Mouse (Mus musculus) gonadal fat pad, adult 2 months (tissue): ENCODE measurements at regions not wholly inside any gene's neighbourhood (a gene's known extent, or its start where the extent isn't known, plus 50 kb on each side); places are given as distances from the start of the nearest gene placed in this dataset.

Experiments
- DNase-seq: peaks from one replicate; pipeline ENCODE4 v3.0.0-alpha.2; 2012; ENCODE audit warnings: low read depth

DNA sequence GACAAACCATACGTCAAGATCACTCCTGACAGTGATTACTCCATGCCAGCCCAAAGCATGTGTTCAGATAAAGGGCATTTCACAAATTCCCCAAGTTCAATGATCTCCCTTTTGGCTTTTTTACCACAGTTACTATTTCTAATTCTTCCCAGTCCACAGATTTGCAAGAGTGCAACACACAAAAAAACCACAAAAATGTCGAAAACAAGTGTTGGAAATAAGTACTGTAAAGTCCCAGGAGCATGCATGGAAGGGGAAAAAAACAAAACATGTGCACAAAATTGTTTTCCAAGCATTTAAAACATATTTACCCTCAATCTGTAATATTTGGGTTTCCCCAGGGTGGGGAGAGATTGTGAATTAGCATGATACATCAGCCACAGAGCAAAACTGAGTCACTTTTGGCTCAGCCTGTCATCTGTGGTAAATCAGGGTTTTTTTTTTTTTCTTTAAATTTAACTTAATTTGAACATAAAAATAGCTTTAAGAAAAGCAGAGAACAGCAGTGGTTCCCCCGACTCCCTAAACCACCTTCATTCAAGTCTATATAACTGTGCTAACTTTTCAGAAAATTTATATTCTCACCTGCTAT is 351.3 kb upstream of the Intu start:
- DNase-seq: no peak

DNA sequence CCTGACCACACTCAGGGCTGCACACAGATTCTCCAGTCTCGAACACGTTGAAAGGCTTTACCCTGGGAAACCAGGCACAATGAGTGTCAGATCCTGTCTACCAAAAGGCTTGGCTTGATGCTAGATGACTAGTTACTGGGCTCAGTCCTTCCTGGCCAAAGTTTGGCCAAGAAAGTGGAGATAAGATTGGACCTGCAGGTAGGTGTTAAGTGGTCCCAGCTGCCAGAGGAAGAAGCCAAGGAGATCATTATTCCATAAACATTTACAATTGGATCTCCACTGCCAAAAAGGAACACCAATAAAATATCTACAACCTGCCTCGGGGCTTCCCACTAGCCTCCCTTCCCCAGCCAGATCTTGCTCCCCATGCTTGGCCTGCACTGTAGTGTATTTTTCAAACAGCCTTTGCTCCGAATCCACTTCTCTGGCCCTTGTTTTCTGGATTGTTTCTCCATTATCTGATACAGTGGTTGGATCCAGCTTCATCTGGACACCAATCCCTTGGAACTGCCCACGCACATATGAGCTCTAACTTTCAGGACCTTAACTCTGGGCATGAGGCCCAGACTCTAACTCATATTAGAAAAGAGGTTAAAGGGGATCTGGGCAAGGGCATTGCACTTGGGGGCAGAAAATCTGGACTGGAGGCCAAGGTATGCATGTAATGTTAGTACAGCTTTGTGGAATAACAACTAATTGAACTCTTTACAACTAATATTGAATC is 345.3 kb upstream of the Intu start:
- peak; percentile 17 for DNase-seq

- DNase-seq: no peak
Observed at GRCm38 (mm10) chr3:40189529-40189928, 341.6 kb upstream of the Intu start.

- no peak for DNase-seq
Observed at GRCm38 (mm10) chr3:40190024-40190423, 341.1 kb upstream of the Intu start.

DNA sequence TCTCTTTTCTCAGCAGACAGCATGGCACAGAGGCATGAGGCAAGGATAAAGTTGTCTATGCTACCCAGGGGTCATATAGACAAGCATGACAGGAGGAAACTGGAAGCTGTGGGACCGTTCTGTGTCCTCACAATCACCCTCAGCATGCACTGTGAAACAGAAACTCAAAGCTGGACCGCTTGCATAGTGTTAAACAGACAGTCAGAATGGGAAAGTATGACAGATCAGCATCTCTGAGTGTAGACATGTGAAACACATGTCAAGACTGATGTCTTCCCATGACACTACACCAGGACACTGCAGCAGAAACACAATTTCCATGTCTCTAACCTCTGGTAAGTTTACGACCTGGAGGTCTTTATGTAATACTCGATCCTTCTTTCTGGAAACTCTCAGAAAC is 330.9 kb upstream of the Intu start:
- no peak for DNase-seq

DNA sequence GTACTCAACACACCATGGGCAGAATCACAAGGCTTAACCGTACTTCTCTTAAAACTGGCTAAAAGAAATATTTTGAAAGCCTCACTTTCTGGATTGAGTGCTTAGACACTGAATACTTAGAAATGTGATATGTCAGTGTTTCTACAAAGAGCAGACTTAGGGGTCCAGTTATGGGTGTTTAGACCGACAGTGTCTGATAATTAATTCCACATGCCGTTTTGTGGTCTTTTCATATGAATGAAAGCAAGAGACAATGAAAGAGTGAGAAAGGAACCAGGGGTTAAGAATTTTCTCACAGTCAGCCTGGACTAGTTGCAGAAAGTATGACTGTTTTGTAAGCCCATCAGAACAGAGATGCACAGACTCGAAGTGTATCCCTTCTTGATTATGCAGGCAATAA is 324.8 kb upstream of the Intu start:
- DNase-seq: no peak

DNA sequence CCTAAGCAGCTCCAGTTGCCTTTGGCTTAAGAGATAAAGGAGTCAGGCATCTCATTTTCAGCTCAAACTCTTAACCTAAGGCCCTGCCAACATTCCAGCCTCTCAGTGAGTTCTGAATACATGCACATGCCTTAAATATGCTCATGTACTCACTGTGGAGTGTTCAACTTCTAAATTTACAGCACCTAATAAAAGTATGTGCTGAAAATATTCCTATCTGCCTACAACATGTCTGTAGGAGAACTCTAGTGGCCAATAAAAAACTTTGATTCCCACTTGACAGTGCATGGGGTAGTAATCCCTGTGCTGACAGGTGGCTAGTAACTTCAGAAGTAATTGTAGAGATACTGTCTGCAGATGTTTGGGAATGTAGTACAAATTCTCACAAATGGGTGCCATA is 319.3 kb upstream of the Intu start:
- no peak for DNase-seq

- no peak for DNase-seq
Observed at GRCm38 (mm10) chr3:40226772-40227171, 304.3 kb upstream of the Intu start.

DNA sequence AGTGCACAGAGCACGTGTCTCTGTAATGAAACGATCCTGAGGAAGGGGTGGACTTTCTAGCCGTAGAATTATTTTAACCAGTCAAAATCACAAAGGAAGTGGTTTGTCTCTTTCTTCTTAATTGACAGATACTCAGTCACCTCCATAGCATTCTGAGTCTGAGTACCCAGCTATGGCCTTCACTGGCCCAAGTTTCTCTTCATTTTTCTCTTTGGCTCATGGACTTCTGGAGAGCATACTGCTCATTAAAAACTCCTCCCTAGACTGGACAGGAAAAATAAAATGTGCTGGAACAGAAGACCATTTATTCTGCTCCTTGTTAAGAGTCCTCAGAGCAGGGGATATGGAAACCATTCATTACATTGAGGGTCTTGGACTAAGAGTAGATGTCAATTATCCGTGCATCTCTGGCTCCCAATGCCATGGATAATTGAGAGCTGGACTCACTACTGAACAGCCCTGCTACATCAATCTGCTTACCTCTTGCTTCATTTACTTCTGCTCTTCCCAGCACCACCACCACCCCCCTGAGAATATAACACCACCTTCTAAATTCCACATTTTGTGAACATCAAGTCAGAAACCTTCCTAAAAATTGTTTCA is 287.5 kb upstream of the Intu start:
- no peak for DNase-seq

- DNase-seq: no peak
Observed at GRCm38 (mm10) chr3:40254376-40254775, 276.7 kb upstream of the Intu start.

DNA sequence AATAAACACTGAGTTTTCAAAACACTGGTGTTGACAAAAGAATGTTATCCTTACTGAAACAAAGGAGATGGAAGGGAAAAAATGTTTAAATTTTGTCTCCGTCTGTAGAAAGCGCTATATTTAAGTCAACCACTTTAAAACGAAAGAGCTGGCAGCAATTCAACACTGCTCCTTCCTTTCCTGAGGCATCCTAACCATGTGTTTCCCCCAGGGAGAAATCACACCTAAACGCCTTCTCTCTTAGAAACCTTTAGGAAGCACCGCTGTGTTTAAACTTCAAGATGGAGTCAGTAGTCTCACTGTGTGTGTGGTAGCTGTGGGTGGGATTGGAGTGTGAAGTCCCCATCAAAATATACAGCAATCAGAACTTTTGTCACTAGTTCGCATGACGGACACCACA is 268.6 kb upstream of the Intu start:
- DNase-seq: no peak

DNA sequence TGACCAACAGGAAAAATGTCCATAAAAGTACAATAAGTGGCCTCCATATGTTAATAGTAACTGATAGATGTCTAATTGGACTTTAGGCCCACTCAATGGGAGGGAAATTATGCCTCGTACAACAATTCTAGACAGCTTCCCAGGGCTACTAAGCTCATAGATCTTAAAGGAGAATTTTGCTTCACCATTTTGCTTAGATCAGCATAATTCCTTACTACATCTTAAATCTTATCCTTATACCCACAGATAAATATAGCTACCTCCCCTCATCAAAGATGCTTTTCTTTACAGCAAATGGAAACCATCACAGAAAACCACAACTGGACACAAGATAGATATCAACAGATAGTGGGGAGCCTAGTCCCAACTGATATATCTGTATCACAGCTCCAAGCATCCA is 263.6 kb upstream of the Intu start:
- no peak for DNase-seq

DNA sequence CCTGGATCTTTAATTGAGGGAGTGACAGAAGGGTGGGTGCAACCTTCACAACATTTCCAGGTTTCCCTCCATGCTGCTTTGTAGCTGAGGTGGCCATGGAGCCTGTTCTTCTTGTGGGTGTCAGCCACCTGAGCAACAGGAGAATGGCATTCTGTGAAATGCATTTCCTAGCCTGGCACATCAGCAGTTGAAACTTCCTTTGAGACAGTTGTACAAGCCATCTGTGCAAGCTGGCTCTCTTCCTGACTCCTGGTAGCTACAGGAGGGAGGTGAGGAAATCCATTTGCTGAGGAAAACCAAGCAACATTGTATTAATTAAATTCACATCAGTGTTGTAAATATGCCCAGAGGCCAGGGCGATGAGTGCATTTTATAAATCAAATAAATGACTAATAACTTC is 248.2 kb upstream of the Intu start:
- DNase-seq: no peak

- no peak for DNase-seq
Observed at GRCm38 (mm10) chr3:40286959-40287710, 244.0 kb upstream of the Intu start.

DNA sequence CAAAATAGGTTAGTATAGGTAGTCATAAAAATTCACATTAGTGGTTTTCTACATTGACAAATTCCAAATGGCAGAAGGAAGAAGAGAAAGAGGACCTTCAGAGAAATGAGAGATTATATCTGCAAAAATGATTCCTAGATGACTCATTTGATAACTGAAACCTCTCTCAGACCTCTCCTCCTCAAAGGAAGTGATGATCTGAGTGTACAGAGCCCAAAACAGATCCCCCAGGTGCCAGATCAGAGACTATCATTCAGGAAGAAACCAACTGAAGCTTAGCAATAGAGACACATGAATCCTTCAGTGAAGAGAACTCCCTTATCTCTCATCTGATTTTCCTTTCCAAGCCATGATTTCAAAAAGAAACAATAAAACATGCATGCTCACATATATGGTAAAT is 234.0 kb upstream of the Intu start:
- DNase-seq: no peak

DNA sequence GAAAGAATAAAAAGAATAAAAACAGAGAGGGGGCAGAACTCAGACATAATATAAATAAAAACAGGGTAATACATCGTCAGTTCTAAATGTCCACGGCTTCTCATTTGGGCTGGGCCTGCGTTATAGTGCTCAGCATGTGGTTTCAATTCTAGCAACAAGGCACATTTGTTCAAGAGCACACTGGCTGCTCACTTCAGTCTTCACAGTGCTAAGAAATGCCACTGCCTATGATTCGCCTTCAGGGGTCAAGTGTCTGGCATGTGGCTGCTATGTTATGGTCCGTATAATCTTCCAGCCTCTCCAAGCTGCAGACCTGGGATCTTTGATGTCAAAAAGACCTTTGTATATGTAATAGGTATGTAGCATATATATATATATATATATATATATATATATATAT is 210.8 kb upstream of the Intu start:
- DNase-seq: no peak

DNA sequence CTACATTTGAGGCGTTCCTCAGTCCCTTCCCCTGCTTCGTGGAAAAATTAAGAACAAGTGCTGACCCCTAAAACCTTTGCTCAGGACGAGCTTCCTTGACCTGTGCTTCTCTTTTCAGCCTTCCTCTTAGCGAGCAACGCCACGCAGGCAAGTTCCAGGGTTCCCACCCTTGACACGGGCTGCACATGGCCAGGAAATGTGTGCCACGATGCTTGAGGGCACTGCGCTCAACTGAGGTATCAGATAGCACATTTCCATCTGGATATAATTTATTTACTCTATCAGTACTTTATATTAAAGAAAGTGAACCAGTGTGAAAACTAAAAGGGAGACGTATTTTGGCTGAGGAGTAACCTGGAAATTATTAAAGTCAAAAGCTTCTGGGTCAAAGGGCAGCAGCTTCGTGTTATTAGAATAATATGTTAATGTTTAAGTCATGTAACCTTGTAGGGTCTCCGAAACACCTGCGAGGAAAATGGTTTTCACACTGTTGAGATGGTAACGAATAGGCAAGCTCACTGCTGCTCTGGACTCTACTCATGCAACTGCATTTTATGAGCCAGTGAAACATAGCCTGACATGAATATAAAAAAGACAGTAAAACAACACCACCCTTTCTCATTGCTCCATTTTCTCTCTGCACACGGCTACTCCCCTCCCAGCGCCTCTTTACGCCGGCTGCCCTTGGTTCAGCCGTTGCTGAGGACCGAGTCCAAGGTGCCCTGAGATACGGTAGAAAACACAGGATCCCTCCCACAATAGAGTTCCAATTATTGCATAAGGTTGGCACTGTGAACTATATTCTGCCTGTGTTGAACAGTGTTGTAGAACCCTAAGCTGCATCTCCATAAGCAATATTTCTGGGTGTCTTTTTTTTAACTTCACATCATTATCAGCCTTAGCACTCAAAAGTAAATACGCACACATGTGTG is 204.9 kb upstream of the Intu start:
- DNase-seq: no peak

DNA sequence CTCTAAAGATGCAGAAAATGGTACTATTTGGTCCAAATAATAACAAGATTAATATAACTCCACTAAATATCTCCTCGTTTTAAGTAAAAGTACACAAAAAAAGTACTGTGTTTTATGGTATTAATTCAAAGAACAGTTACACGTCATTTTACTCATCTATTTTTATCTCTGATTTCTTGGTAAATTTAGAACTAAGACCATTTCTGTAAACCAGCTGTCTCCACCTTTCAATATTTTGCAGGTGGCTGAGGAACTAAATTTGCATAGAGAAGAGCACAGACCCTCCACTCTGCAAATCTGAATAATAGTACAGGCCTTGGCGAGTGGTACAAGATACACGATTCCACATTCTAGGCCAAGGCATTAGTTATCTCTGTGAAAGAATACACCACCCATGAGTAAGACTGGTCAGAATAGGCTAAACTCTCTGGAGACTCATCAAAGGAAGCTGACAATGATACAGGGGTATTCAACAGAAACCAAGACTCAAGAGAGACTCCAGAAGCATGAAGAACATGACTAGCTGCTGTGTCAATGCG is 191.5 kb upstream of the Intu start:
- DNase-seq: no peak

- DNase-seq: no peak
Observed at GRCm38 (mm10) chr3:40355103-40355502, 176.0 kb upstream of the Intu start.

GRCm38 (mm10) chr3:40368421-40368820 is 162.7 kb upstream of the Intu start:
- DNase-seq: no peak

DNA sequence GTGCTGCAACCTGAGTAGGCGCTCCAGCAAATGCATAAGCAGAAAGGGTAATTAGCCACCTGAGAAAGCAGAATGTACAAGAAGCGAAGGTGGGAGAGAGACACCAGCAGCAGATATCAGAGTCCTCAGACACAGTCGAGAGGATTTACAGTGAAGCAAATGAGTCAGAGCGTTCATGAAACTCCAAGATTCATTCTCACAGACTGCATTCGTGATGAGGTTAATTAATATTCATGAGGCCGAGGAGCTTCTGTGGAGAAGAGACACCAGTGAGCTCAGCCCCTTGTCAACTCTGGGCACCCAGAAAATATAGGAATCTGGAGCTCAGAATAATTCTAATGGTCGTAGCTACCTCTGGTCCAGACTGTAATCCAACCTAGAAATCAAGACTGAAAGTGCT is 159.7 kb upstream of the Intu start:
- no peak for DNase-seq
